Mouse (Mus musculus): ENCODE measurements around the gene Cntrl.

GRCm38 (mm10) chr2:35101443-35101842 is 7.8 kb upstream of the Cntrl start, which contains the start of gene AI182371:
- TF ChIP-seq EP300 (IDR thresholded peaks at IDR 0.05; ENCODE audit: low read depth), result no peak
- no peak for TF ChIP-seq CTCF (IDR thresholded peaks at IDR 0.05; ENCODE audit: low read depth)
